Mouse (Mus musculus) 3134 (cell line): ENCODE measurements around the gene C1qbp.

Experiments used
- DNase-seq: peaks from one replicate; pipeline ENCODE4 v3.0.0-alpha.2; 2011; ENCODE audit warnings: low spot score; ENCODE audit not compliant: insufficient read length; ENCODE audit errors: extremely low read depth

Gene C1qbp

DNA sequence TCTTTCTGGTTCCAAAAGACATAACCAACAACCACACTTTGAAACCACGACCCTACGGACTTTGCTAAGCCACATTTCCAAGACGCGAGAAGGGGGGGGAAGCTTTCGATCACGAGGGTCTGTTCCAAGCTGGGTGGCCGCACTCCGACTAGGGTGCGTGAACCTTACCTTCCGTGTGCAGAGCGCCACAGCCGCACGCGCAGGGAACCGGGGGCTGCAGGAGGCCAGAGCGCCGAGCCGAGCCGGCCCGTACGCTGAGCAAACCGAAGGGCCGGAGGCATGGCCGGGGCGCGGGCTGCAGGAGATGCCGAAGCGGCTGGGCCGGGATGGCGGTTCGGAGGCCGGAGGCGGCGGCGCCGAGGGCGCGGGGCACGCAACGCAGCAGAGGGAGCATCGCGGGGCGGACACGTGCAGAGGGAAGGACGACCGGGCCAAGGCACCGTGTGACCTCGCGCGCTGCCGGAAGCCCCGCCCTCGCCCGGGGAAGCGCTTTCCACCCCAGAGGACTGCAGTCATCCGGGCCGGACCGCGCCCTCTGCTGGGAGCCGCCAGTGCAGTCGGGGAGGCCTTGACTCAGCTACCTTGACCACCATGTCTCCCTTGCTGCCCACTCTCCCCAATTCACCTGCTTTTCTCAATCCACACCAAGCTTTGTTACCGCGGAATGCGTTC lies at the start of gene C1qbp:
TSS of gene C1qbp (minus strand) at position 470 of the 672 bp plus-strand sequence.
- DNase-seq, result peak; percentile 93

DNA sequence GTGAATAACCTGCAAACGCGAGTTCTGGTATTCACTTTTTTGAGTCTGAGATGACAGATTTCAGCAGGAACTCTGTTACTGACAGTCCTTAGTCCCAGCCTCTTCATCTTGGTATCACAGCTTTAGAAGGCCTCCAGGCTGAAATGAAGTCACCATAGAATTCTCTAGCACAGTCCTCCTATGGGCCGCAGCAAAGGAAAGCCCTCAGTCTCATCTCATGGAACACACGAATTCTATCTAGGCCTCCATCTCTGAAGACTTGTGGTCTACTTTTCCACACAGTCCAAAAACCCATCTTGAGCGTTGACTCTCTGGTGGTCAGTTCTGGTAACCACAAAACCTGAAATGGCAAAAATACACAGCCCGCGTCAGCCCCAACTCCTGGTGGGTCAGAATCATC lies 49.2 kb upstream of the C1qbp start:
- no peak for DNase-seq

DNA sequence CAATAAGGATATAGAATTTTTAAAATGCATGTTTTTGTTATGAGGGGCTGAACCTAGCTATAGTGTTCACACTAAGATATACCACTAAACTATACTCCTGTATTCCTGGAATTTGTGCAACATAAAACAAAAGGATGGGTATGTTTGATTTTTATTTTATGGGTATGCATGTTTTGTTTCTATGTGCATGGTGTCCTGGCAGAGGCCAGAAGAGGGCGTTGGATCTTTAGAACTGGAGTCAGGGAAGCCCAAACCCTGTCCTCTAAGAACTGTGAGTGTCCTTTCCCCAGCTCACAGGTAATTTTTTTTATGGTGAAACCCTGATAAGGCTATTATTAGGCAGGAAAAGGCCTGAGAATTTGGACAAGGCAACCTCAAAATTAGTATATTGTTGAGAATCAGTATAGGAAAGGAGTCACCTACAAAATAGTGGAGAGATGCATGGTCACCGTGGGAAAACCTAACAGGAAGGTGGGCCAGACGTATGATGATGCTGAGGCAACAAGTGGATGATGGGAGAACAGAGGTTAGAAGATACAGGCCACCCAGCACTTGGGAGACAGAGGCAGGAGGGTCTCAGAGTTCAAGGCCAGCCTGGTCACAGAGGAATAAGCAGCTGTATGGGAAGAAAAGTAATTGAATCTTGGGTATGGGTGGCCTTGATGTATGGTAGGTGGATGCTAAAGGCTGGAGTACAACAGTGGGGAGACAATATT lies 46.7 kb upstream of the C1qbp start:
- DNase-seq, result no peak

DNA sequence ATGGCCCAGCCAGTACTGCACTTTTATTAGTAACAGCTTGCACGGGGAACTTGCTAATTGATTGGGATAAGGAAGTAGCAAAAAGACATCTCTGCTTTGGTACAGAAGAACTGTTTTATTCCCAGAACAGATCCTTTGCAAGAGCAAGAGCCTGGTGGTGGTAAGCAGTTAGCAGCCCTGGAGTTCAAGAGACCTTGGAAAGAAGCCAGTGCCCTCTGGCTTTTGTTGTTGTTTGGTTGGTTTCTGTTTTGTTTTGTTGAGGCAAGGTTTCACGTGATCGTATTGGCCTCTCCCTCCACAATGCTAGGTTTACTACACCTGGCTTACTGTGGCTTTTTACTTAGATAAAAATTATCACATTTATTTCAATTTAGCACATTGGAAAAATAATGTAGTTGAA lies 45.5 kb upstream of the C1qbp start:
- no peak for DNase-seq

DNA sequence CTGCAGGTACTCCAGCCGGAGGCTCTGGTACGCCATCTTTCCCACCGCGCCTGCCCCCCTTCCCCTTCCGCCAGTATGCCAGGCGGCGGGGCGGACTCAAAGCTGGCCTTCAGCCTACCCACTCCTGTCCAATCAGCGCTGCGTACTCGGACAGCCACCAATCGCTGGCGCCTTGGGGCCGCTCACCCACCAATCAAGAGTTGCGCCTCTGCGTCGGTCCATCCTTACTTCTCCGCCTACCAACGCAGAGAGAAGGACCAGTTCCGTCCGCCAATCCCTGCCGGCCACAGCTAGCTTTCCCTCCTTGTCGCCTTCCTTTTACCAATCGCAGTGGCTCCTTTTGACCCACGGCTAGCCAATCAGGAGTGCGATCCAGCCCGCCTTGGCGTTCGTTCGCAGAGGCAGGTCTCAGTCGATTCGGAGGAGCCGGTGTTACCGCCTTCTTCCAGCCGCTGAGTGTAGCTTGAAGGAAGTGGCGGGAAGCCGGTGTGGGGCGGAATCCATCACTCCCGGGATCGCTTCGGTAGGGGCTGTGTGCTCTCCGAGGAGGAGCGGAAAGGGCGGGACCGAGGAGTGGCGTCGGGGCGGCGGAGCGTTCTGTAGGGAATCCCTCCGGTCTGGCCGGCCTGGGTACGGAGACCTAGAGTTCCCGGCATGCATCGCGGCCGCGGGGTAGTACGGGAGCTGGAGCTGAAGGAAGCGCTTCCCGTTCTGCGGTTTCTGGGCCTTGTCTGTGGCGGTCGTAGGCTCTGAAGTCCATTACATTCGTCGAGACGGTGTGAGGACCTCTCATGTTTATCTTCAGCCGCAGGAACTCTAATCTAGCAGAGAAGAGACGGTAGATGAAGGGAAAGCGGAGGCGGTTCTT lies 36.6 kb upstream of the C1qbp start, which contains the start of the genes Mis12 and Derl2:
TSS of gene Mis12 (plus strand) at position 411 of the 868 bp plus-strand sequence.
TSS of gene Derl2 (minus strand) at position 641 of the 868 bp plus-strand sequence.
- peak; percentile 99 for DNase-seq

DNA sequence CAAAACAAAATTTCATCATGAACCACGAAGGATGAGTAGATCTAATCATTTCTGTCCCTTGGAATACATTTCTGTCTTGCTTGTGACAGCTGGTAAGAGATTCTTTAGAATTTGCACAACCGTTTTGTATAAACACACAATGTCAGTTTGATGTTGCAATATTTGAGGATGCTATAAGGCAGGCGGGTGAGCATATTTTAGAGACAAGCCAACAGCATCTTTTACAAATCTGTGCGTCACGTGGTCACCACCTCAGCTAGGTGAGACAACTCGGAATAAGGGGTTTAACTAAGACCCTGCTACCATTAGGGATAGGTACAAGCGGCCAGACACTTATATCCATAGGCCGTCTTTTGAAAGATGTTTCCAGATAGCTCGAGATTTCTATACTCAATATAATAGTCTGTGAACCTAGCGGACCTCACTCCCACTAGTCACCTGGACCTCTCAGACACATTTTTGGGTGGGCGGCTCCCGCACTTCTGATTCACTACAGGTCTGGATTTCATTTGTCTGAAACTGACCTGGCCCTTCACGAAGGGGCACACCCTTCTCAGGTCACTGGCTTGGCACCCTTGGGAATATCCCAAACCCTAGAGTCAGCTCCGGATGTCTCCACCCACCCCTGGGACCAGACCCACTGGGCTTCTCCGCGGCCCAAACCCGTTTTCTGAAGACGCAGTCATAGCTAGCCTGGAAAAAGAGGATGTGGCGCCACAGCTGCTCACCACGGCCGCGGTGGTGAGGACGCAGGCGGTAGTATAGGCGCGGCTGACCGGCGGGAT lies 35.8 kb upstream of the C1qbp start:
- DNase-seq, result no peak

DNA sequence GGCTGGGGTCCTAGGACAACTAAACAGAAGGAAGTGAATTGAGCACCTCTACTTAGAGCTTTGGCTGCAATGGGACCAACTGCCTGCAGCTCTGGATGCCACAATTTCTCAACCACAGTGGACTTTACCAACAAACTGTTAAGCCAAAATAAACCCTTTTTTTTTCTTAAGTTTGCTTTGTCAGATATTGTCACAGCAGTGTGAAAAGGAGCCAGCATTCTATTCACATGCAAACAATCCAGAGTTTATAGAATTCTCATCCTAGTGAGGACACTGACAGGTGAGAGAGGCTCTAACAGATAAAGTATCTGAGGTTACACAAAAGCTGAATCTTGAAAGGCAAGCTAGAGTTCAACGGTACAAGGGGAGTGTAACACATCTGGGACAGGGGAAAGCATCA lies 34.2 kb upstream of the C1qbp start:
- no peak for DNase-seq

DNA sequence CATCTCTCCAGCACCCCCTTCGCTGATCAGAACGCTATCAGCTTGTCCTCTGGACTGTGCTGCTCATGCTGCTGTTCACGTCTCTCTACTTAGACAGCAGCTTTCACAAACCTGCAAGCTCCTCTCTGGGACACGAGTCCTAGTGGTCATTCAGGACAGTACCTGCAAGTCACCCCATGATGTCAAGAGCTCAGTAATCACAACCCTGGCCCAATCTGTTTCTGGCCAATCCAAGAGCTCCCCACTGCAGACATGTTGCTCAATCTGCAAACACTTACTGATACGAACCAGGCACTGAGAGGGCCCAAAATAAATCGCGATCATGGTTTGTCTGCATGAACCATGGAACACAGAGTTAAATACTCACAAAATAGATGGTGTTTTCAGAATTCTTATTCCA lies 29.9 kb upstream of the C1qbp start:
- DNase-seq, result no peak

DNA sequence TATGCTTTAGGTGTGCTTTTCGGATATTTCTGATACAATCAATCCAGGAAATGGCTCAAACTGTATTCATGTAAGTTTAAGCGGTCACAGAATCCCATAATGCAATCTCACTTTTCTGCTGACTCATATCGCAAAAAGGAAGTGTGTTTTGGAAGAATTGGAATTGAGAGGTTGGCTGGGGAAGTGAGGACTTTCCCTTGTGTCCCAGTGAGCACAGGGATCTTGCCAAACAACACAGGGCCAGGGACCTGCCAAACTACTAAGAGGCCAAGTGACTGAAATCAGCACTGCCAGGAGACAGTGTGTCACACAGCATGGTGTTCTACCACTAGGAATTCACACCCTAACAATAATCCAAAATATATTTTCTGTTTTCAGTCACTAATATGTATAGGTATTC lies 25.5 kb upstream of the C1qbp start:
- DNase-seq, result no peak

DNA sequence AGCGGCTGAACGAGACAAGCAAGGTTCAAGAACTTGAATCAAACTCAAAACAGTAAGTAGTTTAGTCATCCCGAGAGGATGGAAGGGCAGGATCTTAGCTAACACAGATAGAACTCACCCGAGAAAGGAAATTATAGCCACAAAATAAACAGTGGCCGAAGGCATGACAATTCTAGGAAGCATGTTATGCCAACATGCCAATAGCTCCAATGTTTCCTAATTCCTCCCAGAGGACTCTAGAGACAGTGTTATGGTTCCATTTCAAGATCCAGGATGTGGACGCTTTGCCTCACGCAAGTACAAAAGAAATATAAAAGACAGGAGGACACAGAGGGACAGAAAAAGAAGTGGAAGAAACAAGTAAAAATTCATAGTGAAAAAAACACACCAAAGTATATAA lies 25.0 kb upstream of the C1qbp start:
- no peak for DNase-seq

DNA sequence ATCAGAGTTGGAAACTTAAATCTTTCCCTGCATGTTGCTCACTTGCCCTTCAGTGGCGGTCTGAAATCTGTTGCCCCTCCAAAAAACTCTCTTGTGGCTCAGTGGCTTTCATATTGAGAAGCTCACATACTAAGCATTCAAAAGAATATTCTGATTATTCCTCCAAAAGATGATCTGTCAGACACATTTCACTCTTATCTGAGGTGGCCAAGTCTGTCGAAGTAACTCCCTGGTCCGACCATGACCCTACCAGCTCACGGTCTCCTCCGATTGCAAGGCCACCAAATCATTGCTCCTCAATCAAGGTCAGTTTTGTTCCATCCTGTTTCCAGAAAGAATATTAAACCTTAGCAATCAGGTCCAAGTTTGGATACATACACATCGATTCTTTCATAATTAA lies 24.2 kb upstream of the C1qbp start:
- no peak for DNase-seq

DNA sequence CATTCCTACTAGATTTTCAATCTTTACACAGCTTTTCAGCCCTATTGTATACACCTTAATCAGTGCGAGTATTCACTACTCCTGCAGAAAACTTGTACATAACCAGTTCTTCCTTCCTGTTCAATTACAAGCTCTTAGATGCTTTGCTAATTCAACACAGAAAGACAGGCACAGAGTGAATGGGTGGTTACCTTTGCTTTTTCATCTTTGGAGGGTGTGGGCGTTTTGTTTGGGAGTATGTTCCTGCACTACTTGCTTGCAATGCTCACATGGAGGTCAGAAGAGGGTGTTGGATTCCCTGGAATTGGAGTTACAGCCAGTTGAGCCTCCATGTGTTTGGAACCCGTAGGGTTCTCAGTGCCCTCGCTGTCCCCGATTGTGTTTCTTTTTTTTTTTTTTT lies 22.2 kb upstream of the C1qbp start:
- DNase-seq, result no peak

DNA sequence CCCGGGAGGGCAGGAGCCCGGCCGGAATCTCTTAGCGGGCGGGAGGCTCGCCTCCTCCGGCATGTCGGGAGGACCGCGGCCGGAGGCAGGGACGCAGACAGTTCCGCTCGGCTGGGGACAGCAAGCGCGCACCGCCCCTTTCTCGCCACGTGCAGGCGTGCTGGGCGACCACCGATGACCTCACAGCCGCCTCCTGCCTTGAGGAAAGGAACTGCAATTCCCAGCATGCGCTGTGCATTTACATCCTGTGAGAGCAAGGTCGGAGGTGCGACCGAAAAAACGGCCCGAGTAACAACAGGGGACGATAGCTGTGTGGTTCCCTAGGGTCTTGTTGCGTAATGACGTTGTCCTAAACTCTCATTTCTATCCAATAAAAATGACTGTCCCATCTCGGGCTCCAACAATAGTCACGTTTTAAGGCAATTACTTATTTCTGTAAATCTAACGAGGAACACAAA lies 21.5 kb upstream of the C1qbp start, which contains the start of gene Dhx33:
TSS of gene Dhx33 (minus strand) at position 122 of the 458 bp plus-strand sequence.
- peak; percentile 96 for DNase-seq

DNA sequence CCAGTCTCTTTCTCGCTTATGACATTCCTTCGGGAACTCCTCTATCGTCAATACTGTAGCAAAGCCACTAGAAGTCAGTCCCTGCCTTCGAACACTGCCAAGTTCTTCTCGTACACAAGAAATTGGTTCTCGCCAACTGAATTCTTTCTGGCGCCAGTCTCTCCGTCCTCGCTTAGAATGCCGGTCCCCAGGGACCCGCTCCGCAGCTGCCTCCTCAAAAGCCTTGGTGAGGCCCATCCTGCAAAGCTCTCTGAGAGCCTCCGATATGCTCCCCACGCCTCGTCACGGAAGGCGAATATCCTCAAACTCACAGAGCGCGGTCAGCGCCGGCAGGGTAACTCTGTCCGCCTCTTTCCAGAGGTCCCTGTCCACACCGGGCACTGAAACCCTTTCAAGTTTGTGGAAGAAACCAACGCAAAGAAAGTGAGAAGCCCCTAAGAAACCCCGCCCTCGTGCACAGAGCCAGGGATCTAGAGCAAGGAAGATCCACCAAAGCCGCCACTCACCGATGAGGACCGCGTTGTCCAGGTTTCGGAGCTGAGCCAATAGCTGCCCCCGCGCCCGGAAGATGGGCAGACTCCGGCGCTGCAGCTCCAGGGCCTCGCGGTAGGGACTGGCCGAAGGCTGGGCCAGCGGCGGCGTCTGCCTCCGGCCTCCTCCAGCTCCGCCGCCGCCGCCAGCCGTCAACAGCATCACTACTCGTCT lies 20.9 kb upstream of the C1qbp start:
- DNase-seq, result no peak

DNA sequence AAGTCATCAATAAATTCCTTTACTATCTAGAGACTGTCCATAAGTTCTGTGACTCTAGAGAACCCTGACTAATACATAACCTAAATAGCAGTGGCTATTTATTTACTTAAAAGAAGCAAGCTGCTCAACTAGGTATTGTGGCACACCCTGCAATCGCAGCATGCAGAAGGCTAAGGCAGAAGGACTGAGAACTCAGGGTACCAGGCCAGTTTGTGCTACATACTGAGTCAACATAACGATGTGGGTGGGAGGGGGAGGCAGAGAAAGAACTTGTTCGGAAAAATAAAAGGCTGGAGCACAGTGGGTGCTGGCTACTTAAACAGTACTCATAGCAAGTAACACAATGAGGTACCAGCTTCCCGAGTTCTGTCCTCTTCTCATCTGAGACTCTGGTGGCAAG lies 18.3 kb upstream of the C1qbp start:
- no peak for DNase-seq

DNA sequence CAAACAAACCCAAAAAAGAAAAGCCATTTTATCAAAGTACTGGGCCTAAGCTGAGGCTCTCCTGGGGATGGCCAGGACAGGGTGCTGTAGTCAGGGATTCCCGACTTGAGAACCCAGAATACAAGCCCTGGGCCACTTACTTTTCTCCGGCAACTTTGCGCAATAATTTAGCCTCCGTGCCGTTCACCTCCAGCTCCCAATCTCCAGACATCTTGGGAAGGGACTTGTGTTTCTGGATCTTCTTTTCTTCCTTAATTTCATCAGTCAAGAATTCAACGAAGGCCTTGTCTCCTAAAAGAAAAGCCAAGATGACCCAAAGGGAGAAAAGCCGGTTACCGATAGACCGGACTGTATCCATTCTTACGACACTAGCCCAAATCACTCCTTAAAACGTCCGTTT lies 796 bp downstream of the C1qbp start:
- no peak for DNase-seq

DNA sequence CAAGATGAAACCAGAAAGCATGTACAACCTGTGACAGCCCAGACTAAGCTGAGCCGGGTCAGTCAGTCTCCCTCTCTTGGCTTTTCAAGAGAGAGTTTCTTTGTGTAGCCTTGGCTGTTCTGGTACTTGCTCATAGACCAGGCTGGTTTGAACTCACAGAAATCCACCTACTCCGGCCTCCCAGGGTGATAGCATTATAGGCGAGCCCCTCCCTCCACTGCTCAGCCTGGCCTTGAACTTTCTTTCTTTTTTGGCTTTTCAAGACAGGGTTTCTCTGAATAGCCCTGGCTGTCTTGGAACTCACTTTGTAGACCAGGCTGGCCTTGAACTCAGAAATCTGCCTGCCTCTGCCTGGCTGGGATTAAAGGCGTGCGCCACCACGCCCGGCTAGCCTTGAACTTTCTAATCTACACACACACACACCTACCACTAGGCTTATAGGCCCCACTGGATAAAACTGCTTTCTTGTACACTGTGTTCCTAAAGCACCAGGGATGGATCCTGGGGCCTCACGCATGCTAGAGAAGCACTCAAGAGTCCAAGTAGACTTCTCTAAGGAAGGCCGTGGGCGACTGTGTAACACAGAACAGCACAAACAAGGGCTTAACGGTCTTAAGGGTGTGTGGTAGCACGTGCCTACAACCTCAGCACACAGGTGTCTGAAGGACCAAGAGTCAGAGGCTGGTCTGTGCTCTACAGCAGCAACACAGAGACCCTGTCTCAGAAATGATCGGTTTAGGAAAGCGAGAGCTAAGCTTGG lies 1.9 kb downstream of the C1qbp start:
- no peak for DNase-seq

DNA sequence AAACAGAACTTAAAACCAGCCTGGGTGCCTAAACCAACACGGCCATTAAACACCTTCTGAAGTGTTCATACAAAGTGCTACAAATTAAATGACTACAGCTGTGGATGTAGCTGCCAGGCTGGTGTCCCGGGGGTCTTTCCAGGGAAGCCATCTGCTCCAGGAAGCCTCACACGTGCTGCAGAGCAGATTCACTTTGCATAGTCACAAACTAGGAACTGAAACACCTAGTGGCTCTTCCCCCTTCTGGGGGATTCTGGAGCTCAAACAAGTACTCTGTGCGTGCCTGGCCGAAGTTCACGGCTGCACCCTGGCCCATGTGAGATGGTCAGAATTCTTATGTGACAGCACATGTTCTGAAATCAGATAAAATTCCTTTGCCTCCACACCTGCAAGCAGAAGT lies 2.6 kb downstream of the C1qbp start:
- no peak for DNase-seq

DNA sequence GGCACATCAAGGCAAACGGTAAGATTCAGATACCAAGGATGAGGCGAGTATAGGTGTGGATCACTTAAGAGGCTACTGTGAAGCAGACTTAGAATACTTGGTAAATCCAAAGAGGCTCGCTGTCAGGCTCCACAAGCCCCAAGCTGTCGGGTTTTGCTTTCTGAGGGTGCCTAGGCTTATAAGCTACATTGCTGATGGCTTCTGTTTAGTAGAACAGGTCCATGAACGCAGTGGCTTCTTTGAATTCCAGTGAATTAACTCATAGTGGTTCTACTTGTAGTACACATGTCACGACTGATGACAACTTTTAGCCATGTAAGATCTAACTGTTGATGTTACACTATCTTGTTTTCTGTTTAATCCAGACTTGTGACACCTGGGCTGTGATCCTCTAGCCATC lies 5.5 kb downstream of the C1qbp start:
- no peak for DNase-seq
